Comparison of ENCODE assay signal across 11 mouse cellular contexts in the genomic region with DNA sequence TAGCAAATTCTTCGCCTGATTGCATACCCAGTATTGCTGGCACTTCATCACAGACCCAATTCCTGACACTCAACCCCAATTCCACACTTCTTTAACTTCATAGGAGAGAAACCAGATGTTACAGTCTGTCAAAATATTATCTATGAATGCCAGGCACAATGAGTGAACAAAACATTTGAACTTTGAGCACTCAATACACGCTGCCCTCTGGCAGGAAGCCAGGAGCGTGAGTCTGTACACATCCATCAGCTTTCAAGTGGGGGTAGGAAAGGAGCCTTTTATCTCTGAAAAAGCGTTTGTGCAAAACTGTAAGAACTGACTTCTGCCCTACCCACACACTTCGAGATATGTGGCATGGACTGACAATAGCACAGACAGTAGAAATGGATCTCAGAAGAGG. TPM values are rescaled to one million over a fixed set of nuclear protein-coding genes. Genes with fewer than 3 reads are reported as not detected.
DNase-seq lines count a peak whose midpoint lies in the region; ATAC-seq and TF ChIP-seq lines count a peak whose summit lies in the region.
"Had no signal": no experiment of that assay in that cellular context is flagged by ENCODE, and none has a peak within 500 bp of the region (broad histone marks: within the 10 kb centered on the region; RNA-seq: fewer than 3 reads in every experiment).

No protein-coding gene starts in this region.

- H3K4me3 ChIP-seq in kidney, embryonic 14.5 days (ENCODE audit: low read length), result no peak overlapping the region
- H3K4me3 ChIP-seq in thymus, adult 2 months (ENCODE audit: control insufficient read depth, insufficient read depth, low read length), result no peak overlapping the region
- H3K4me3 ChIP-seq in midbrain, postnatal 0 days (ENCODE audit: low read depth, low read length), result no peak overlapping the region
- H3K4me3 ChIP-seq: embryonic facial prominence, embryonic 12.5 days had no signal

- H3K9me3 ChIP-seq in kidney, embryonic 14.5 days (ENCODE audit: control insufficient read depth, low read length), result no peaks in the 10 kb centered on the region
- H3K9me3 ChIP-seq in midbrain, postnatal 0 days (ENCODE audit: low read length), result no peaks in the 10 kb centered on the region
- H3K9me3 ChIP-seq: embryonic facial prominence, embryonic 12.5 days had no signal

- no peak for ATAC-seq in kidney, embryonic 14.5 days (ENCODE audit: low FRiP score, low TSS enrichment)
- ATAC-seq in common myeloid progenitor, adult 5-6 weeks (replicated peaks; ENCODE audit: low read depth, poor library complexity, severe bottlenecking), result peak; percentile 43
- no peak for ATAC-seq in midbrain, postnatal 0 days (ENCODE audit: low FRiP score)
- ATAC-seq: Patski had no signal

- peaks cover 22% of the 10 kb centered on the region for H3K27me3 ChIP-seq in kidney, embryonic 14.5 days (ENCODE audit: control insufficient read depth, insufficient read depth, low read length)
- H3K27me3 ChIP-seq in thymus, adult 2 months (ENCODE audit: control insufficient read depth, insufficient read depth, low read length), result peaks cover 13% of the 10 kb centered on the region
- peaks cover 29% of the 10 kb centered on the region for H3K27me3 ChIP-seq in midbrain, postnatal 0 days (ENCODE audit: insufficient read depth, low read length)

- no peak overlapping the region for H3K4me2 ChIP-seq in kidney, embryonic 14.5 days (replicated peaks; ENCODE audit: low read depth, low read length)
- no peak overlapping the region for H3K4me2 ChIP-seq in midbrain, postnatal 0 days (ENCODE audit: low read depth, low read length, poor library complexity, severe bottlenecking)
- H3K4me2 ChIP-seq: embryonic facial prominence, embryonic 12.5 days had no signal

- no peak overlapping the region for H3K9ac ChIP-seq in kidney, embryonic 14.5 days (ENCODE audit: low read depth, low read length)
- H3K9ac ChIP-seq in midbrain, postnatal 0 days (replicated peaks; ENCODE audit: low read length, poor library complexity, severe bottlenecking), result no peak overlapping the region
- H3K9ac ChIP-seq: embryonic facial prominence, embryonic 12.5 days had no signal

- no peak for TF ChIP-seq POLR2A in thymus, adult 2 months (IDR thresholded peaks at IDR 0.05; ENCODE audit: control insufficient read depth, extremely low read depth, insufficient read depth, low read length, poor library complexity)

- H3K27ac ChIP-seq in kidney, embryonic 14.5 days (ENCODE audit: low read depth, low read length), result no peak overlapping the region
- no peak overlapping the region for H3K27ac ChIP-seq in thymus, adult 2 months (ENCODE audit: control insufficient read depth, insufficient read depth, low read length)
- no peak overlapping the region for H3K27ac ChIP-seq in midbrain, postnatal 0 days (ENCODE audit: low read depth, low read length)
- H3K27ac ChIP-seq: embryonic facial prominence, embryonic 12.5 days had no signal

- H3K4me1 ChIP-seq in kidney, embryonic 14.5 days (ENCODE audit: control insufficient read depth, insufficient read depth, low read length), result no peaks in the 10 kb centered on the region; the same call in 1 of the 2 replicates
- peaks cover 8% of the 10 kb centered on the region for H3K4me1 ChIP-seq in thymus, adult 2 months (replicated peaks; ENCODE audit: control insufficient read depth, insufficient read depth, low read length)
- 0 out of 2 replicates have a peak, but pooled peaks cover 14% of the 10 kb centered on the region for H3K4me1 ChIP-seq in midbrain, postnatal 0 days (ENCODE audit: insufficient read depth, low read length)
- H3K4me1 ChIP-seq: embryonic facial prominence, embryonic 12.5 days had no signal

- DNase-seq in kidney, adult 11 months, result peak; percentile 33
- peak; percentile 53 to 68 for DNase-seq in kidney, postnatal 4 days
- DNase-seq in thymus, adult 2 months, result peak; percentile 25
- no peak for DNase-seq in midbrain, postnatal 0 days (ENCODE audit: low spot score)
- no peak for DNase-seq in layer of hippocampus, adult 9-10 months (ENCODE audit: low spot score)
- no peak for DNase-seq in frontal cortex, postnatal 36 days (ENCODE audit: low spot score in 2 of 2)
- DNase-seq: right cerebral cortex, postnatal 25 days had no signal

- TF ChIP-seq CTCF in thymus, adult 2 months (IDR thresholded peaks at IDR 0.05; ENCODE audit: borderline replicate concordance, control insufficient read depth, extremely low read depth, insufficient read depth, low read length, poor library complexity), result no peak
- TF ChIP-seq CTCF in midbrain, postnatal 0 days (IDR thresholded peaks at IDR 0.05), result no peak

- peaks cover 3% of the 10 kb centered on the region; the same call in 1 of the 2 replicates for H3K36me3 ChIP-seq in kidney, embryonic 14.5 days (ENCODE audit: control insufficient read depth, insufficient read depth, low read length)
- H3K36me3 ChIP-seq in thymus, adult 2 months (ENCODE audit: control insufficient read depth, insufficient read depth, low read length), result no peaks in the 10 kb centered on the region
- no peaks in the 10 kb centered on the region for H3K36me3 ChIP-seq in midbrain, postnatal 0 days (ENCODE audit: insufficient read depth, low read length)
- H3K36me3 ChIP-seq: embryonic facial prominence, embryonic 12.5 days had no signal

- WGBS in kidney, embryonic 14.5 days, result 48% methylated on average over 5 of the region's 5 CpGs
- 23% methylated on average over 5 of the region's 5 CpGs for WGBS in thymus, adult 2 months
- 45% methylated on average over 5 of the region's 5 CpGs for WGBS in midbrain, postnatal 0 days

RNA-seq across cellular contexts. Expression of gene Kcnj8, which starts 4.0 kb away (rescaled TPM):
- 18.8 and 21.0 TPM in 2 replicates for polyA plus RNA-seq in kidney, embryonic 14.5 days (2014; fragmentation: Nextera tagmentation; extraction: Ambion mirVana)
- not detected in 2 replicates for total RNA-seq in common myeloid progenitor, adult 5-6 weeks (2017)
- polyA plus RNA-seq in thymus, adult 2 months (2012; rRNA removed), result 3.1 and 3.9 TPM in 2 replicates
- total RNA-seq in midbrain, postnatal 0 days (2014; rRNA removed), result 7.6 and 10.5 TPM in 2 replicates
- polyA plus RNA-seq in midbrain, postnatal 0 days (2015; fragmentation: Nextera tagmentation; extraction: Ambion mirVana), result 7.3 and 8.5 TPM in 2 replicates
- polyA plus RNA-seq: Patski had no signal

RNA-seq across cellular contexts. Expression of gene Ldhb, which starts 59.7 kb away (rescaled TPM):
- polyA plus RNA-seq in kidney, embryonic 14.5 days (2014; fragmentation: Nextera tagmentation; extraction: Ambion mirVana), result 578 and 592 TPM in 2 replicates
- total RNA-seq in common myeloid progenitor, adult 5-6 weeks (2017), result 6.3 and 10.7 TPM in 2 replicates
- 394 and 525 TPM in 2 replicates for polyA plus RNA-seq in thymus, adult 2 months (2012; rRNA removed)
- 208 and 216 TPM in 2 replicates for total RNA-seq in midbrain, postnatal 0 days (2014; rRNA removed)
- polyA plus RNA-seq in midbrain, postnatal 0 days (2015; fragmentation: Nextera tagmentation; extraction: Ambion mirVana), result 498 and 544 TPM in 2 replicates

Comparison
In these comparisons a context has a peak if more than half of its experiments do, and no peak if none do; other contexts are left out.
1. DNase-seq: peak in kidney, adult 11 months (single experiment), kidney, postnatal 4 days (2 of 2) and thymus, adult 2 months (single experiment); none in midbrain, postnatal 0 days (single experiment), layer of hippocampus, adult 9-10 months (single experiment) and frontal cortex, postnatal 36 days (0 of 2).